ENCODE assay signal across 20 mouse cellular contexts in the genomic region with DNA sequence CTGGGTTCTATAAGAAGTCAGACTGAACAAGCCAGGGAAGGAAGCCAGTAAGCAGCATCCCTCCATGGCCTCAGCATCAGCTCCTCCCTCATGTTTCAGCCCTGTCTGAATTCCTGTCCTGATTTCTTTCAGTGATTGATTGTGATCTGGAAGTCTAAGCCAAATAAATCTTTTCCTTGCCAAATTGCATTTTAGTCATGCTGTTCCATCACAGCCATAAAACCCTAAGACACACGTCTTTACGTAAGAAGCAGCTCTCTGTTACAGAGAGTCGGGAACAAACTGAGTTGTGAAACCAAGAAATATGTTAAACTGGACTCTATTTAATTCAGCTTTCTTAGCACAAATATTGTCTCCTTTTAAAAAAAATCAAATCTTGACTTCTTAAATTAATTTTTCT.
DNase-seq lines count a peak whose midpoint lies in the region; ATAC-seq and TF ChIP-seq lines count a peak whose summit lies in the region.
"Had no signal": no experiment of that assay in that cellular context is flagged by ENCODE, and none has a peak within 500 bp of the region (broad histone marks: within the 10 kb centered on the region; RNA-seq: fewer than 3 reads in every experiment).

No protein-coding gene starts in this region.

- TF ChIP-seq CTCF in forebrain, postnatal 0 days (IDR thresholded peaks at IDR 0.05; ENCODE audit: low read depth), result no peak
- TF ChIP-seq CTCF in lung, embryonic 14.5 days (IDR thresholded peaks at IDR 0.05; ENCODE audit: low read depth), result no peak

- no peak overlapping the region for H3K9ac ChIP-seq in forebrain, embryonic 16.5 days (replicated peaks; ENCODE audit: low read depth, low read length)
- H3K9ac ChIP-seq in forebrain, postnatal 0 days, result no peak overlapping the region
- no peak overlapping the region for H3K9ac ChIP-seq in lung, embryonic 14.5 days
- no peak overlapping the region for H3K9ac ChIP-seq in midbrain, embryonic 11.5 days (ENCODE audit: low read length)
- H3K9ac ChIP-seq in midbrain, embryonic 15.5 days, result no peak overlapping the region
- H3K9ac ChIP-seq: heart, embryonic 15.5 days; hindbrain, embryonic 13.5 days had no signal

- H3K4me1 ChIP-seq in forebrain, embryonic 16.5 days (replicated peaks; ENCODE audit: control insufficient read depth, insufficient read depth, low read length), result no peaks in the 10 kb centered on the region
- peaks cover 2% of the 10 kb centered on the region; the same call in 1 of the 2 replicates for H3K4me1 ChIP-seq in forebrain, postnatal 0 days (ENCODE audit: insufficient read depth)
- 0 out of 2 replicates have a peak, but pooled peaks cover 2% of the 10 kb centered on the region for H3K4me1 ChIP-seq in lung, embryonic 14.5 days (ENCODE audit: insufficient read depth)
- no peaks in the 10 kb centered on the region for H3K4me1 ChIP-seq in midbrain, embryonic 11.5 days (ENCODE audit: control insufficient read depth, insufficient read depth, low read length)
- H3K4me1 ChIP-seq in midbrain, embryonic 15.5 days, result peaks cover 2% of the 10 kb centered on the region; the same call in 1 of the 2 replicates
- H3K4me1 ChIP-seq: heart, embryonic 15.5 days had no signal

- no peak overlapping the region for H3K4me3 ChIP-seq in forebrain, embryonic 16.5 days (replicated peaks; ENCODE audit: low read length)
- no peak overlapping the region for H3K4me3 ChIP-seq in forebrain, postnatal 0 days (ENCODE audit: low read depth, low read length)
- no peak overlapping the region for H3K4me3 ChIP-seq in lung, embryonic 14.5 days (ENCODE audit: low read depth, low read length)
- no peak overlapping the region for H3K4me3 ChIP-seq in midbrain, embryonic 11.5 days (ENCODE audit: low read depth, low read length)
- H3K4me3 ChIP-seq in midbrain, embryonic 15.5 days, result no peak overlapping the region
- H3K4me3 ChIP-seq: embryonic facial prominence, embryonic 10.5 days; forebrain, embryonic 10.5 days; heart, adult 2 months; heart, embryonic 15.5 days; hindbrain, embryonic 13.5 days had no signal

- no peak overlapping the region for H3K27ac ChIP-seq in forebrain, embryonic 16.5 days (ENCODE audit: low read length)
- no peak overlapping the region for H3K27ac ChIP-seq in forebrain, postnatal 0 days (ENCODE audit: low read depth, low read length)
- no peak overlapping the region for H3K27ac ChIP-seq in lung, embryonic 14.5 days (ENCODE audit: low read depth)
- no peak overlapping the region for H3K27ac ChIP-seq in midbrain, embryonic 11.5 days (ENCODE audit: low read depth, low read length)
- H3K27ac ChIP-seq in midbrain, embryonic 15.5 days, result no peak overlapping the region
- H3K27ac ChIP-seq: embryonic facial prominence, embryonic 10.5 days; forebrain, embryonic 10.5 days; heart, adult 2 months; heart, embryonic 15.5 days; hindbrain, embryonic 13.5 days; hindbrain, postnatal 0 days had no signal

- no peak overlapping the region for H3K4me2 ChIP-seq in forebrain, embryonic 16.5 days (ENCODE audit: low read length)
- H3K4me2 ChIP-seq in forebrain, postnatal 0 days (ENCODE audit: low read depth), result no peak overlapping the region
- H3K4me2 ChIP-seq in lung, embryonic 14.5 days, result no peak overlapping the region
- H3K4me2 ChIP-seq in midbrain, embryonic 11.5 days, result no peak overlapping the region
- H3K4me2 ChIP-seq in midbrain, embryonic 15.5 days, result no peak overlapping the region
- H3K4me2 ChIP-seq: heart, embryonic 11.5 days; heart, embryonic 15.5 days; hindbrain, embryonic 13.5 days had no signal

- H3K36me3 ChIP-seq in forebrain, embryonic 16.5 days (ENCODE audit: control insufficient read depth, insufficient read depth), result no peaks in the 10 kb centered on the region
- H3K36me3 ChIP-seq in forebrain, postnatal 0 days (ENCODE audit: insufficient read depth), result no peaks in the 10 kb centered on the region
- H3K36me3 ChIP-seq in lung, embryonic 14.5 days (ENCODE audit: insufficient read depth), result no peaks in the 10 kb centered on the region
- no peaks in the 10 kb centered on the region for H3K36me3 ChIP-seq in midbrain, embryonic 11.5 days (ENCODE audit: control insufficient read depth, insufficient read depth, low read length)
- H3K36me3 ChIP-seq in midbrain, embryonic 15.5 days (replicated peaks), result no peaks in the 10 kb centered on the region
- H3K36me3 ChIP-seq: embryonic facial prominence, embryonic 10.5 days; forebrain, embryonic 10.5 days; heart, embryonic 15.5 days; hindbrain, embryonic 13.5 days had no signal

- H3K9me3 ChIP-seq in forebrain, embryonic 16.5 days (ENCODE audit: control insufficient read depth, low read length), result no peaks in the 10 kb centered on the region
- H3K9me3 ChIP-seq in forebrain, postnatal 0 days (ENCODE audit: low read length), result no peaks in the 10 kb centered on the region
- no peaks in the 10 kb centered on the region for H3K9me3 ChIP-seq in lung, embryonic 14.5 days (ENCODE audit: low read depth, low read length)
- no peaks in the 10 kb centered on the region for H3K9me3 ChIP-seq in midbrain, embryonic 11.5 days (ENCODE audit: control insufficient read depth, low read length)
- no peaks in the 10 kb centered on the region for H3K9me3 ChIP-seq in midbrain, embryonic 15.5 days
- H3K9me3 ChIP-seq: embryonic facial prominence, embryonic 10.5 days; forebrain, embryonic 10.5 days; heart, embryonic 15.5 days; hindbrain, embryonic 13.5 days had no signal

- no peaks in the 10 kb centered on the region for H3K27me3 ChIP-seq in forebrain, embryonic 16.5 days (replicated peaks; ENCODE audit: control insufficient read depth, insufficient read depth, low read length)
- H3K27me3 ChIP-seq in forebrain, postnatal 0 days (ENCODE audit: insufficient read depth, low read length), result no peaks in the 10 kb centered on the region
- H3K27me3 ChIP-seq in lung, embryonic 14.5 days (ENCODE audit: insufficient read depth, low read length), result no peaks in the 10 kb centered on the region
- H3K27me3 ChIP-seq in midbrain, embryonic 11.5 days (ENCODE audit: control insufficient read depth, insufficient read depth, low read length), result no peaks in the 10 kb centered on the region
- H3K27me3 ChIP-seq in midbrain, embryonic 15.5 days (replicated peaks), result no peaks in the 10 kb centered on the region
- H3K27me3 ChIP-seq: heart, embryonic 15.5 days; hindbrain, embryonic 13.5 days had no signal

- 60% methylated on average over 3 of the region's 3 CpGs for WGBS in forebrain, embryonic 16.5 days
- 62% methylated on average over 3 of the region's 3 CpGs for WGBS in forebrain, postnatal 0 days
- 64% methylated on average over 3 of the region's 3 CpGs for WGBS in lung, embryonic 14.5 days
- 94% methylated on average over 3 of the region's 3 CpGs for WGBS in midbrain, embryonic 11.5 days
- WGBS in midbrain, embryonic 15.5 days, result 76% methylated on average over 3 of the region's 3 CpGs

- ATAC-seq in forebrain, embryonic 16.5 days, result peak; percentile 33; the same call in 1 of the 2 replicates
- no peak for ATAC-seq in forebrain, postnatal 0 days
- ATAC-seq in lung, embryonic 14.5 days (ENCODE audit: insufficient read depth), result no peak
- ATAC-seq in midbrain, embryonic 11.5 days (ENCODE audit: low FRiP score), result no peak
- no peak for ATAC-seq in midbrain, embryonic 15.5 days (replicated peaks)
- ATAC-seq: hindbrain, postnatal 0 days had no signal

- no peak for DNase-seq in forebrain, postnatal 0 days
- DNase-seq in lung, embryonic 14.5 days, result peak; percentile 12
- DNase-seq in lung, adult 18-20 months, result no peak
- peak; percentile 62 for DNase-seq in midbrain, embryonic 11.5 days (ENCODE audit: low spot score, missing footprints)
- DNase-seq in thymus, postnatal 4 days, result no peak
- no peak for DNase-seq in right cerebral cortex, postnatal 4 days
- DNase-seq: adrenal gland, postnatal 14 days; cerebellum, adult 2 months; cerebellum, postnatal 10 days; gastrocnemius, postnatal 10 days; heart, adult 2 months; heart, postnatal 14 days had no signal

Comparison
In these comparisons a context has a peak if more than half of its experiments do, and no peak if none do; other contexts are left out.
1. DNase-seq: peak in lung, embryonic 14.5 days (single experiment) and midbrain, embryonic 11.5 days (single experiment); none in forebrain, postnatal 0 days (single experiment), lung, adult 18-20 months (0 of 2), thymus, postnatal 4 days (single experiment) and right cerebral cortex, postnatal 4 days (single experiment).